Mouse (Mus musculus): ENCODE data around the gene Prdm2. TPM values are rescaled to one million over a fixed set of nuclear protein-coding genes. Genes with fewer than 3 reads are reported as not detected.

Gene Prdm2
- polyA plus RNA-seq, 1 experiment from 2014 or later, result 11.5 TPM

DNA sequence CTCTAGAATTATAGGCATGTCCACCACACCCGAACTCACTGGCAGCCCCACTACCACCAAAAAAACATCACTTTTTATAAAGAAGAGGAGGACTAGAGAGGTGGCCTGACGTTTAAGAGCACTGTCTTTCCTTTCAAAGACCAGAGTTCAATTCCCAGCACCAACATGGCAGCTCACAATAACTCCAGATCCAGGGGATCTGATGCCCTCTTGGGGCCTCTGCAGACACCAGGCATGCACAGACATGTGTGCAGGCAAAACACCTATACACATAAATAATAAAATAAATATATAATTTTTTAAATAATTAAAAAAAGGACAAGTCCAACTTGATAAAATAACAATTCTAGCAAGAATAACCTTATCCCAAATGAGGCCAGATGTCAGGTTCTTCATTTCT lies 6.1 kb upstream of the Prdm2 start:
- ATAC-seq (ENCODE audit: low read depth) (no peak), DNase-seq (ENCODE audit: low spot score) (no peak)
- no peak overlapping the region for H3K9ac ChIP-seq (ENCODE audit: low read depth, low read length)
- H3K4me3 ChIP-seq (ENCODE audit: low read depth, low read length), result no peak overlapping the region
- H3K27ac ChIP-seq (replicated peaks; ENCODE audit: low read depth, low read length), result no peak overlapping the region
- H3K9me3 ChIP-seq (ENCODE audit: control insufficient read depth, low read length), result no peaks in the 10 kb centered on the region
- H3K27me3 ChIP-seq (replicated peaks; ENCODE audit: control insufficient read depth, insufficient read depth, low read length), result no peaks in the 10 kb centered on the region
- H3K36me3 ChIP-seq (ENCODE audit: control insufficient read depth, insufficient read depth, low read length), result no peaks in the 10 kb centered on the region
- H3K4me1 ChIP-seq (ENCODE audit: control insufficient read depth, insufficient read depth, low read length), result no peaks in the 10 kb centered on the region
- 85% methylated on average over 2 of the region's 2 CpGs for WGBS
- no peak overlapping the region for H3K4me2 ChIP-seq (ENCODE audit: low read depth, low read length)

GRCm38 (mm10) chr4:143217189-143217588 lies 4.4 kb upstream of the Prdm2 start:
- no peak overlapping the region for H3K27ac ChIP-seq (replicated peaks; ENCODE audit: low read depth, low read length)
- no peaks in the 10 kb centered on the region for H3K27me3 ChIP-seq (replicated peaks; ENCODE audit: control insufficient read depth, insufficient read depth, low read length)
- ATAC-seq (ENCODE audit: low read depth) (no peak), DNase-seq (ENCODE audit: low spot score) (no peak)
- WGBS, result 84% methylated on average over 7 of the region's 7 CpGs
- H3K9ac ChIP-seq (ENCODE audit: low read depth, low read length), result no peak overlapping the region
- H3K4me2 ChIP-seq (ENCODE audit: low read depth, low read length), result no peak overlapping the region
- peaks cover 5% of the 10 kb centered on the region; the same call in 1 of the 2 replicates for H3K4me1 ChIP-seq (ENCODE audit: control insufficient read depth, insufficient read depth, low read length)
- no peaks in the 10 kb centered on the region for H3K9me3 ChIP-seq (ENCODE audit: control insufficient read depth, low read length)
- no peak overlapping the region for H3K4me3 ChIP-seq (ENCODE audit: low read depth, low read length)
- H3K36me3 ChIP-seq (ENCODE audit: control insufficient read depth, insufficient read depth, low read length), result no peaks in the 10 kb centered on the region

DNA sequence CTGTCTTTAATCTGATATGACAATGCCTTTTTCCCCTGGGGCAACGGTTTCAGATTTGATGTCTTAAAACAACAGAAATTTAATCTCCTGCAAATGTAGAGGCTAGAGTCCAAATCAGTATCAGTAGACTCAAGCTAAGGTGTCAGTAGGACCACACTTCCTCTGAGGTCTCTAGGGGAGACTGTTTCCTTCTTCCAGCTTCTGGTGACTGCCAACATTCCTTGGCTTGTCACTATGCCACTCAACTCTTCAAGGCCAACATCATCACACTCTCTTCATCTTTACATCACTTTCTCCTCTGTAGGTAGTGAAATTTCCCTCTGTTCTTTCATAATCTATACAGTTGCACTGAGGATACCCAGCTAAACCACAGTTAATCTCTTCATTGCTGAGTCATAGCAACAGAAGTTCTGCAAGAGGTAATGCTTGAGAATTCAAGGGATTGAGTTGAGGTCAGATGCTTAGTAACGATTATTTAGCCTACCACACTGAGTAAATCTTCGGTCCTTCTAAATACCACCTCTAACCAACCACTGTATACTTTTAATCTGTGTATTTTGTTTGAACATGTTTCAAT lies 1.5 kb upstream of the Prdm2 start:
- peaks cover 5% of the 10 kb centered on the region for H3K4me1 ChIP-seq (ENCODE audit: control insufficient read depth, insufficient read depth, low read length)
- H3K9ac ChIP-seq (ENCODE audit: low read depth, low read length), result no peak overlapping the region
- H3K4me2 ChIP-seq (ENCODE audit: low read depth, low read length), result no peak overlapping the region
- no peak overlapping the region for H3K27ac ChIP-seq (replicated peaks; ENCODE audit: low read depth, low read length)
- no peaks in the 10 kb centered on the region for H3K36me3 ChIP-seq (ENCODE audit: control insufficient read depth, insufficient read depth, low read length)
- H3K4me3 ChIP-seq (ENCODE audit: low read depth, low read length), result no peak overlapping the region
- ATAC-seq (ENCODE audit: low read depth), result no peak
- WGBS, result 89% methylated on average over 3 of the region's 3 CpGs
- DNase-seq (ENCODE audit: low spot score), result no peak
- no peaks in the 10 kb centered on the region for H3K27me3 ChIP-seq (replicated peaks; ENCODE audit: control insufficient read depth, insufficient read depth, low read length)
- H3K9me3 ChIP-seq (ENCODE audit: control insufficient read depth, low read length), result no peaks in the 10 kb centered on the region

- Histone ChIP-seq H3K4me2 (ENCODE audit: low read depth, low read length) (no peak overlapping the region), H3K4me3 (ENCODE audit: low read depth, low read length) (no peak overlapping the region), H3K9ac (ENCODE audit: low read depth, low read length) (no peak overlapping the region), H3K27ac (replicated peaks; ENCODE audit: low read depth, low read length) (no peak overlapping the region), H3K36me3 (ENCODE audit: control insufficient read depth, insufficient read depth, low read length) (no peaks in the 10 kb centered on the region), H3K9me3 (ENCODE audit: control insufficient read depth, low read length) (no peaks in the 10 kb centered on the region), H3K27me3 (replicated peaks; ENCODE audit: control insufficient read depth, insufficient read depth, low read length) (no peaks in the 10 kb centered on the region), H3K4me1 (ENCODE audit: control insufficient read depth, insufficient read depth, low read length) (peaks cover 5% of the 10 kb centered on the region)
- DNase-seq (ENCODE audit: low spot score) (no peak), ATAC-seq (ENCODE audit: low read depth) (no peak)
- 84% methylated on average over 4 of the region's 4 CpGs for WGBS
Measured at GRCm38 (mm10) chr4:143213571-143213970, 776 bp upstream of the Prdm2 start.

DNA sequence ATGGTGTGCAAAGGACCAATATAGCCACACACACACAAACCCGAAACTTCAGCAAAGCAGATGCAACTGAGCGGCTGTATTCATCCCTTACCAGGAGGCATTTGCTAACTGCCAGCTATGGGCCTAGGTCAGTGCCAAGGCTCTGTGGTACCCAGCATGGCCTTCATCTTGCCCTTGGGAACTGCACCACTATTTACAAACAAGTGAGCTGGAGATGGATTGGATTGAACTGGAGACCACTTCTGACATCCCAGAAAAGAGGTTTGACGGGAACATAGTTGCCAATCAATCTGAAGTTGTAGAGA lies 332 bp upstream of the Prdm2 start:
- Histone ChIP-seq H3K4me1 (ENCODE audit: control insufficient read depth, insufficient read depth, low read length) (peaks cover 5% of the 10 kb centered on the region), H3K4me3 (ENCODE audit: low read depth, low read length) (peak overlapping the region; percentile 83), H3K36me3 (ENCODE audit: control insufficient read depth, insufficient read depth, low read length) (no peaks in the 10 kb centered on the region), H3K4me2 (ENCODE audit: low read depth, low read length) (peak overlapping the region; percentile 85), H3K27me3 (replicated peaks; ENCODE audit: control insufficient read depth, insufficient read depth, low read length) (no peaks in the 10 kb centered on the region), H3K9me3 (ENCODE audit: control insufficient read depth, low read length) (no peaks in the 10 kb centered on the region), H3K9ac (ENCODE audit: low read depth, low read length) (peak overlapping the region; percentile 97; the same call in 1 of the 2 replicates), H3K27ac (replicated peaks; ENCODE audit: low read depth, low read length) (no peak overlapping the region)
- WGBS, result 91% methylated on average over 3 of the region's 3 CpGs
- DNase-seq (ENCODE audit: low spot score), result no peak
- ATAC-seq (ENCODE audit: low read depth), result no peak

GRCm38 (mm10) chr4:143211584-143212340 lies 1.0 kb downstream of the Prdm2 start:
- Histone ChIP-seq H3K27me3 (replicated peaks; ENCODE audit: control insufficient read depth, insufficient read depth, low read length) (no peaks in the 10 kb centered on the region), H3K9ac (ENCODE audit: low read depth, low read length) (peak overlapping the region; percentile 97), H3K9me3 (ENCODE audit: control insufficient read depth, low read length) (no peaks in the 10 kb centered on the region), H3K27ac (replicated peaks; ENCODE audit: low read depth, low read length) (peak overlapping the region; percentile 88), H3K4me1 (ENCODE audit: control insufficient read depth, insufficient read depth, low read length) (peaks cover 5% of the 10 kb centered on the region), H3K36me3 (ENCODE audit: control insufficient read depth, insufficient read depth, low read length) (no peaks in the 10 kb centered on the region), H3K4me2 (ENCODE audit: low read depth, low read length) (peak overlapping the region; percentile 85), H3K4me3 (ENCODE audit: low read depth, low read length) (peak overlapping the region; percentile 83)
- DNase-seq (ENCODE audit: low spot score), result peak; percentile 38
- WGBS, result 9% methylated on average over 29 of the region's 43 CpGs
- peak; percentile 79 for ATAC-seq (ENCODE audit: low read depth)

- no peak overlapping the region for H3K27ac ChIP-seq (replicated peaks; ENCODE audit: low read depth, low read length)
- H3K4me3 ChIP-seq (ENCODE audit: low read depth, low read length), result no peak overlapping the region
- DNase-seq (ENCODE audit: low spot score), result no peak
- ATAC-seq (ENCODE audit: low read depth), result no peak
- H3K27me3 ChIP-seq (replicated peaks; ENCODE audit: control insufficient read depth, insufficient read depth, low read length), result no peaks in the 10 kb centered on the region
- no peak overlapping the region for H3K4me2 ChIP-seq (ENCODE audit: low read depth, low read length)
- peaks cover 5% of the 10 kb centered on the region for H3K4me1 ChIP-seq (ENCODE audit: control insufficient read depth, insufficient read depth, low read length)
- no peaks in the 10 kb centered on the region for H3K36me3 ChIP-seq (ENCODE audit: control insufficient read depth, insufficient read depth, low read length)
- H3K9ac ChIP-seq (ENCODE audit: low read depth, low read length), result no peak overlapping the region
- 80% methylated on average over 2 of the region's 2 CpGs for WGBS
- H3K9me3 ChIP-seq (ENCODE audit: control insufficient read depth, low read length), result no peaks in the 10 kb centered on the region
Measured at GRCm38 (mm10) chr4:143209997-143210396, 2.8 kb downstream of the Prdm2 start.

DNA sequence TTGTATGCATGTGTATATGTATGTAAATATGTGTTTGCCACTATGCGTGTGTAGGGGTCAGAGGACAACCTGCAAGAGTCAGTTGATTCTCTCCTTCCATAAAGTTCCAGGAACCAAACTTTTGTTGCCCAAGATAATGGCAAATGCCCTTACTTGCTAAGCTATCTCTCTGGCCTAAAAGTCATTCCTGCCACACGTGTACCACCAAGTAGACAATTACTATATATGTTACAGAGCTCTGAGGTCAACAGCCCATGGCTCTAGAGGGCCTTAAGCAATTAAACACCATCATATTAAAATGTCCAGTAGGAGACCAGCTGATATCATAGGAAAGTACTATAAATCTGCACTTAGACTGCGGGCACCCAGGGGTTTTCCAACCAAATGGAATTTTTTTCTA lies 10.1 kb downstream of the Prdm2 start:
- ATAC-seq (ENCODE audit: low read depth) (no peak), DNase-seq (ENCODE audit: low spot score) (no peak)
- H3K9ac ChIP-seq (ENCODE audit: low read depth, low read length), result no peak overlapping the region
- H3K27ac ChIP-seq (replicated peaks; ENCODE audit: low read depth, low read length), result no peak overlapping the region
- no peaks in the 10 kb centered on the region for H3K27me3 ChIP-seq (replicated peaks; ENCODE audit: control insufficient read depth, insufficient read depth, low read length)
- H3K4me2 ChIP-seq (ENCODE audit: low read depth, low read length), result no peak overlapping the region
- H3K4me3 ChIP-seq (ENCODE audit: low read depth, low read length), result no peak overlapping the region
- H3K9me3 ChIP-seq (ENCODE audit: control insufficient read depth, low read length), result no peaks in the 10 kb centered on the region
- 68% methylated on average over 3 of the region's 3 CpGs for WGBS
- no peaks in the 10 kb centered on the region for H3K36me3 ChIP-seq (ENCODE audit: control insufficient read depth, insufficient read depth, low read length)
- no peaks in the 10 kb centered on the region for H3K4me1 ChIP-seq (ENCODE audit: control insufficient read depth, insufficient read depth, low read length)

GRCm38 (mm10) chr4:143198371-143198770 lies 14.4 kb downstream of the Prdm2 start:
- no peak for DNase-seq (ENCODE audit: low spot score)
- Histone ChIP-seq H3K9me3 (ENCODE audit: control insufficient read depth, low read length) (no peaks in the 10 kb centered on the region), H3K4me2 (ENCODE audit: low read depth, low read length) (no peak overlapping the region), H3K9ac (ENCODE audit: low read depth, low read length) (no peak overlapping the region), H3K27ac (replicated peaks; ENCODE audit: low read depth, low read length) (no peak overlapping the region), H3K4me1 (ENCODE audit: control insufficient read depth, insufficient read depth, low read length) (no peaks in the 10 kb centered on the region), H3K27me3 (replicated peaks; ENCODE audit: control insufficient read depth, insufficient read depth, low read length) (no peaks in the 10 kb centered on the region), H3K4me3 (ENCODE audit: low read depth, low read length) (no peak overlapping the region), H3K36me3 (ENCODE audit: control insufficient read depth, insufficient read depth, low read length) (no peaks in the 10 kb centered on the region)
- ATAC-seq (ENCODE audit: low read depth), result no peak
- WGBS, result 70% methylated on average over 3 of the region's 3 CpGs
